Mouse (Mus musculus) brain, embryonic 14.5 days (tissue): ENCODE data around the gene Foxs1.

Experiments used
- CTCF ChIP-seq: fragments of 200-500 bp; IDR thresholded peaks from 2 replicates; pipeline ENCODE4 v1.5.1; 2012; ENCODE audit warnings: inconsistent platforms, mild to moderate bottlenecking, moderate library complexity, borderline replicate concordance; ENCODE audit not compliant: insufficient read depth, insufficient read length; ENCODE audit errors: extremely low read depth
- POLR2A ChIP-seq: fragments of 200-500 bp; IDR thresholded peaks from 2 replicates; pipeline ENCODE4 v1.6.1; 2012; ENCODE audit warnings: mild to moderate bottlenecking, inconsistent platforms, borderline replicate concordance; ENCODE audit not compliant: poor library complexity, insufficient read depth, insufficient read length, severe bottlenecking; ENCODE audit errors: extremely low read depth

DNA sequence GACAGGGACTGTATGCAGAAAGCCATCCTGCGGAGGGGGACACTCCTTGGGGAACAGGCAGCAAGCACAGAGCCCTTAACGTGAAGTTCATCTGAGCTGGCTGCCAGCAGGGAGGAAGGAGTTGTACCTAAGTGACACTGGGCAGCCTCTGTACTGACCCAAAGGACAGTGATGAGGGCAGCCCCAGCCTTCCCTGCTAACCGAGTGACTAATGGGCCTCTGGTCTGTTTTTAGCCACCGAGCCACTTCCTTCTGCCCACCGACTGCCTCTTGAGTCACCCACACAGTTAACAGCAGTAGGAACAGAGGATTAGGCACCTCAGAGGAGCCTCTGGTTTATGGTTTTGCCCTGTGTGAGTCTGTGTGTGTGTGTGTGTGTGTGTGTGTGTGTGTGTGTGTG, 5.6 kb downstream of the Foxs1 start:
- TF ChIP-seq CTCF (no peak), POLR2A (no peak)
